Mouse (Mus musculus) right cerebral cortex, postnatal 25 days (tissue): ENCODE results near the gene Tatdn3.
"Not testable (repeated sequence)": the region's sequence is repeated elsewhere in the genome, so short reads cannot be mapped to it uniquely, and the experiment has no call there.

Source experiments
- DNase-seq: peaks from one replicate; pipeline ENCODE4 v3.0.0; 2022

Tatdn3 gene

DNA sequence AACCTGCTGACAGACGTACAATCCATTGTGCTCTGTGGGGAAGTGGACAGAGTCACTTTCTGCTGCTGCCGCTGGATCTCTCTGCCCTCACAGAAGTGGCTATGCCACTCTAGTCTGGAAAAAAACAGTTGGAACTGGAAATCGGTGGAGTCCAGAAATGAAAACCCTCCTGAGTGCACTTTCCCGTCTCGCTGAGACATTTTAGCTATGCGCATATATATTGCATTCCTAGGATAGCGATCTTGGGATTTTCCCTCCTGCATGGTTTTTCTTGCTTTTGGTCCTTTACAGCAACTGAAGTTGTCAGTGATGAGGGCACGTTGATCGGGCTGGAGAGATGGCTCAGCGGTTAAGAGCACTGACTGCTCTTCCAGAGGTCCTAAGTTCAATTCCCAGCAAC is 32.5 kb downstream of the Tatdn3 start:
- DNase-seq, result no peak

DNA sequence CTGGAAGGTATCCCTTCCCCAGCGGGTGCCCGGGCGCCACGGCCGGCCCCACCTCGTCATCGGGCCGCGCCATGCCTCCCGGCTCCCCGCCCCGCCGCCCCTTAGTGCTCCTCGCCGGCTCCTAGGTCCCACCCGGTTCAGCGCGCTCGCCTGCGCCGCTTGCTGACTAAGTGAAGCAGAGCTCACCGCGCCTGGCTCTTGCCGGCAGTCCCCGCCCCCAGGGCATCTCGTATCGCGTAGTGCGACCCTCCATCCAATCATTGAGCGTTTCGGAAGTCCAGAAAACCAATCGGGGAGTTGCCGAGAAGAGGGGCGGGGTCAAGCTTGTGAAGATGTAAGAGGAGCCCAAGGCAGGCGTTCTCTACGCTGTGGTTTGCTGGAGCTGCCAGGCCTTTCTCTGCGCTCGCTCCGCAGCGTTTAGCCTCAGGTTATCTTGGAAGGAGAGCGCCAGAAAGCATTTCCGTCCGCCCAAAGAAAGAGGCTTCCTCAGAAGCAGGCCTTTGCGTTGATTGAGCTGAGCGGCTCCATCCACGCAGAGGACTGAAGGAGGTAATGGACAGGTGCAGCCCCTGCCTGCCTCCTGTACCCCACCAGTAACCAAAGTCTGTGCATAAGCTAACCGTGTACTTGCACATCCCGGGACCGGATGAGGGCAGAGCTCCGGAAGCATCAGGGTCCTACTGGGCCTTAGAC is 36.6 kb downstream of the Tatdn3 start, which contains the start of gene Flvcr1:
TSS of gene Flvcr1 (minus strand) at position 138 of the 693 bp plus-strand sequence.
- DNase-seq, result peak; percentile 98

DNA sequence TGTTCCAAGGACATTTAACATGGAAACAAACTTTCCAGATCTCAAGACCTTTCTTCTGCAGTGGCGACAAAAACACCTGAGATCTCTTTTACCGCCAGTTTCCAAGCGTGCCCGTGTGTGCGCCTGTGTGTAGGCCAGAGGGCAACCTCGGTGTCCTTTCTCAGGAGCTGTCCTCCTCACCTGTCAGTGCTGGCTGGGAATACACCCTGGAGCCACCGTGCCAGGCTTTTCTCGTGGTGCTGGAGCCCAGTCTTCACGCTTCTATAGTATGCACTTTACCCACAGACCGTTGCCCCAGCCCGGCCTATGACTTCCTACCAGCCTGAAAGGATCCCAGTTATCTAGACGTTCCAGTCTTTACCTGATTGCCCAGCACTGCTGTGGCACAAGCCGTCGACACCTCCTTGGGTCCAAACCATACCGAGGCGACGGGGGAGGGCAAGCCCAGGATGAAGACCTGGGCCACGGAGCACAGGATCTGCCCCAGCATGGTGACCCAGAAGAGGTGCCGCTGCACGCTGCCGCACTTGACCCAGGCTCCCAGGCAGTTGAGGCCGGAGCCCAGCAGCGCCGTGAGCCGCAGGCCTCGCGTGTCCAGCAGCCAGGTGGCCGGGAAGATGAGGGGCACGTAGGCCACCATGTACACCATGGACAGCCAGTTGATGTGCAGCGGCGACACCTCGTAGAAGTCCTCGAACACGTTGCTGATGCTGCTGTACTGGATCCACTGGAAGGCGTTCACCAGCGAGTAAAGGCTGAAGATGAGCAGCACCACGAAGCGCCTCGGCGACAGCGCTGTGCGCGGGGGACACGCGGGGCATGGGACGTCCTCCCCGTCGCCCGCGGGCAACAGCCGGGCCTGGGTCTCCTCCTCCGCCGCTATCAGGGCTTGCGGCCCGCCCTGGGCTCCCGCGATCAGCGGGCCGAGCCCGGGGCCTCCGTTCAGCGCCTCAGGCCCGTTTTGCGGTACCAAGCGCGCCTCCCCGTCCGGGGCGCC is 37.4 kb downstream of the Tatdn3 start:
- no peak for DNase-seq

DNA sequence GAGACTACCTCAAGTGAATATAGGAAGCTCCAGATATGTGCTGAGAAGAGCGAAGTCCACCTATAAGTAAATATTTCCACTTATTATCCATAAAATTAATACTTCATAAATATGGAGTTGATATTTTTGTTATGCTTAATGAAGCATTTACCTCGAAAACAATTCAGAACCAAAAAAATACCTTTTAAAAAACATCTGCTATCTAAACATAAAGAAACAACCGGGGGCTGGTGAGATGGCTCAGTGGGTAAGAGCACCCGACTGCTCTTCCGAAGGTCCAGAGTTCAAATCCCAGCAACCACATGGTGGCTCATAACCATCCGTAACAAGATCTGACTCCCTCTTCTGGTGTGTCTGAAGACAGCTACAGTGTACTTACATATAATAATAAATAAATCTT is 38.9 kb downstream of the Tatdn3 start:
- not testable (repeated sequence) for DNase-seq

DNA sequence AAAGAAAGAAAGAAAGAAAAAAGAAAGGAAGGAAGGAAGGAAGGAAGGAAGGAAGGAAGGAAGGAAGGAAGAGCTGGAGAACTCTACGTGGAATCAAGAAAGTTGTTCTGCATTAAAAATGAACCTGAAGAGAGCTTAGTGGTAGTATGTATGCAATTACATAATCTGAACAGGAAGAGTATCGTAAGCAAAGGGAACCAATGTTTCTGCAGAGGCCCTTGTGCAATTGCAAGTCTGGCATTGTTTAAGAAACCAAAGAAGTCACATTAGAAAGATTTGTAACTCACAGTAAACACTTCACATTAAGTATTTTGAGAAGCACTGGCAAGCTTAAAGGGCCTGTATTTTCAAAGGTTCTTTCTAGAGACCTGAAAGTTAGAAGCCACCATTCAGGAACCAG is 39.6 kb downstream of the Tatdn3 start:
- no peak for DNase-seq

DNA sequence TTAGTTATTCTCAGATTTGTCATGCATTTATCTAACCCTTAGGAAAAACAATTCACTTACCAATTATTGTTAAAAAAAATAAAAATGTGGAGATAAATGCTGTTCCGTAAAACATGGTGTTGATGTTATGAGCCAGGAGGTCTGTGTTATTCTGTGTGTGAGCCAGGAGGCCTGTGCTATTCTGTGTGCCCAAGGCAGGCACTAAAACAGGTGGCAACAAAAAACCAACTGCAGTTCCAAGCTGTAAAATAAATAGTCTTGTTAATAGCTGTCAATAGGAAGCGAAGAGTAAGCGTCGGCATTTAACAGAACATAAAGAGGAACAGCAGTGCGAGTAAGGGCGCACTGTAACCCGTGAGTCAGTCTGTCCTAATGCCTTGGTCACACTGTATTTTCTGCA is 41.7 kb downstream of the Tatdn3 start:
- DNase-seq, result no peak

DNA sequence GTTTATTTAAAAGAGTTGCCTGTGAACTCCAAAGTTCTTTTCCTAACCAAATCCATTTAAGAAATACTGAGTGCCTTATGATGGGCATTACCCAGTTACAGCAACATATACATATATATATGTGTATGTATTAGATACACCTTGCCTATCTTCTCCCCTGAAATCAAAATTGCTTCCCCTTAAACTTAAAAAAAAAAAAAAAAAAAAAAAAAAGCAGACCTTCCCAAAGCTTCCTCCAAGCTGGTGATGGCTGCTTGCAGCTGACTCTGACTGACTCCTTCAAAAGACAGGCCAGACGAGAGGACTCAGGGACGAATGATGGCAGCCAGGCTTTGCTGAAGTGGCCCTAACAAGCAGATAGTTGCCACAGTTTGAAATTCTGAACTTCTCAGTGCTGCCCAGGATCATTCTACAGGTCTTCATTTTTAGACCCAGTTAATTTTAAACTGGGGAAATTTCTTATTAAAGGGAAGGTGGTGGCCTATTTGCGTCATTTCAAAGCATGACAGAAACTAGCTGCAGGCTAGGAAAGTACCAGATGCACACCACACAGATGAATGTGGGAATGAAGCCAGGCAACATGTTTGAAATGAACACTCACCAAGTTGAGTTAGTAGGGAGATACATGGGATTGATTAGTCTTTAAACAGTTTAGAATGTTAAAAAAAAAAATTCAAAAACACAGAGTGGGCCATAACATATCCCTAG is 42.4 kb downstream of the Tatdn3 start:
- no peak for DNase-seq

DNA sequence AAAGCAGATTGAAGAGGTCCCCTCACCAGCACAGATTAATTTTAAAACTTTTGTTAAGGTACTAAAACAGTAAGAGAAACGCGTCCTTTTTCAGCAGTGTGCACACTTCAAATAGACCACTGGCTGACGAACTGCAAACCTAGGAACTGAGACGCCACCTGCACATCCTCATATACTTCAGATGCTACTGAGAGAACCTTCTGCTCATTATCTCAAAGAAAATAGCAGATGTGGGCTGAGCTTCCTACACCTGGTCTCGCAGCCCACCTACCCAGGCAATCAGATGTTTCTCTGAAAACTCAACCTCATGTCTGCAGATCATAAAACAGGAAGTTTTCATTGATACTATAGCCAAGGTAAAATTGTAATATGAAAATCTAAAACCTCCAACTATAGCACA is 42.9 kb downstream of the Tatdn3 start:
- DNase-seq, result no peak

DNA sequence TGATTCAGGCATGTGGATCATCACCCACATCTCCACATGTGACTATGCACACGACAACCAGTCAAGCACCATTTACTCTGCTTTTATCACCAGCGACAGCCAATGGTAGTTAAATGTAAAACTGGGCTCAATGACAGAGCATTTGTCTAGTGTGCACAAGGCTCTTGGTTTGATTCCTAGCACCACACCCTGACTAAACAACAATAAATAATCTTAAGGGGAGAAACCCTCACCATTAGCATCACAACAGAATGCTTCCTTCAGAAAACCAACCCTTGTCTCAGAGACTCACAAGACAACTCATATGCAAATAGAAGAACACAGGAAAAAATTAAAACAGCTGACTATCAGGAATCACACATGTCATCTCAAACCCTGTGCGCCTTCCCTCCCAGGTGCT is 48.5 kb downstream of the Tatdn3 start:
- DNase-seq, result no peak

DNA sequence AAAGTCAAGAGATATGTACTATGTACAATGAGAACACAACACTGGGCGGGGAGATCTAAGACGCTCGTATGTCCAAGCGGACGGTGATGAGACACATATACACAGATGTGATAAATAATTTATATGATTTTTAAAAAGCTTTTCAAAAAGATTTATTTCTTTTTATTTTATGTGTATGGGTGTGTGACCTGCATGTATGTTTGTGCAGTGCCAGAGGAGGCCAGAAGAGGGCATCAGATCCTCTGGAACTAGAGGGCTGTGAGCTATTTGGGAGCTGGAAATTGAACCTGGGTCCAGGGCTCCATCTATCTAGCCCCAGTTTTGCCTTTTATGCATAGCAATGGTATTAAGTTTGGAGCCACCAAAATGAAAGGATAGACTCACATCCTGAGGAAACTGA is 54.0 kb downstream of the Tatdn3 start:
- DNase-seq, result no peak

DNA sequence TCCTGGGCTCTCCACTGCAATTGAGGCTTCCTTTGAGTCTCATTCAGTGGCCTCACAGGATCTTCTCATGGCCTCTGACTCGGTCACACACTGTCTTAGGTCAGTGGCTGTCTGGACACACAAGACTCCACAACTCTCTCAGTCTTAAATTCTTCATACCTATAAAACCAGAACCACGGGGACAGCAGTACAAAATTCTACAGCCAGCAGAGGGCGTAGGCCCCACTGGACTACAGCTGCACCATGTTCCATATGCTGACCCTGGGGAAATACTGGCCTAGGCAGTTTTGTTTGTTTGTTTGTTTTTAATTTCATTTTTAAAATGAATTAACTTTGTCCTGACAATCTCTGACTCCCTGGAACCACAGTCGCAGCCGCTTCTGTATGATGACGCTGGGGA is 60.5 kb downstream of the Tatdn3 start:
- no peak for DNase-seq

DNA sequence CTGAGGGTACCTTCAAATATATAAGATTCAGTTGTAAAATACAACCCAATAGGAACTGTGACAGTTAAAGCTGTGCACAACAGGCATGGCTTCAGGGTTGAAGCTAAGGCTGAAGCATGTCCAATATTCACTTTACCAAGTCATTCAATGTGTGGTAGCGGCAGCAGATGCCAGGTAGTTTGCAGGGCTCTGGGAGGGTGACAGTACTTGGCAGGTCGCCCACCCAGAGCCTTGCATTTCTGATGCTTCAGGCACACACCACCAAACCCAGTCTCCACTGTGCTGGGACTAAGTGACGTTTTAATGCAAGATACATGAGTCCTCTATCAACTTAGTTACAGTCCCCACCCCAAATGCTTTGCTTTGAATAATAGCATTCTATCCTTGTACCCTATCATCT is 62.0 kb downstream of the Tatdn3 start:
- DNase-seq, result no peak

DNA sequence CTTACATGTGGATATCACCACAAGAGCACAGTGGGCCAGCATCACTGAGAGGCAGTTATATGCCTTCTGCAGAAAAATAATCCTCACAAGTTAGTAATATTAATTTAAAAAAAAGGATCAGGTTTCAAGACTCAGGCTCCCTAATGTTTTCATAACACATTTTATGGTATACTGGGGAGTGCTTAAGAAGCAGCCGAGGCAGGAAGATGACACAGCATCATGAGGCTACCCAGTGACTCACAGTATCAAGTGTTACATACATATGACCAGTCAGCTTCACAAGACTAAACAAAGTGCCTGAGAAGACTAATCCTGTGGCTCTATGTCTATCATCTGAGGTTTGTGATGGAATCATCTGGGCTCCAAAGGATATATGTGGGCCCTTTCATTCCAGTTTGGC is 64.7 kb downstream of the Tatdn3 start:
- no peak for DNase-seq

DNA sequence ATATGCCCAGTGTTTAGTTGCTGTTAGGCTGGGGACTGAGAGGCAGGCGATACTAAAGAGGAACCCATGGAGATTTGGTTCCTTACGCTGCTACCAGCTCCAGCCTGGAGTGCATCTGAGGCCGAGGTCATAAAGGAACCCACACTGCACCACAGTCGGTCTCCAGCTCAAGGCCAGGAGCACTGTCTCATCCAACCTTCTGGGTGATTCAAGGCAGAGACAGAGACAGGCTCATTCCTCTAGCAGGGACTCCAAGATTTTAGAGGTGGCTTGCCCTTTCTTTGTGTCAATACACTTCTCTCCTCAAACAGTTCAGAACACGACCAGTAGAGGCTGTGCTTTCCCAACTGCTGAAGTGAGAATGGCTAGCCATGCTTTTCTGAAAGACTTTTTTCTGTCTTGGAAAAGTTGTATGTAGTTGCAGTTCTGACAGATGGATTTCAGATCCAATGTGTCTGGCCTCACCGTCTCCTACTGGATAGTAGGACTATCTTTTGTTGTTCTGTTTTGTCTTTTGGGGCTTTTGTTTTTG is 66.3 kb downstream of the Tatdn3 start:
- no peak for DNase-seq
